Mouse (Mus musculus) stomach, embryonic 15.5 days (tissue): ENCODE data around the gene Tgfbr2. TPM values are rescaled to one million over a fixed set of nuclear protein-coding genes. Genes with fewer than 3 reads are reported as not detected.

ENCODE experiments used
- ATAC-seq: fragments of 200-750 bp; cut with Nextera tagmentation; 2 replicates; pipeline ENCODE4 v1.8.0; 2017; ENCODE audit warnings: low read depth, moderate number of reproducible peaks, moderate TSS enrichment; ENCODE audit not compliant: insufficient read depth, low FRiP score
- H3K27ac ChIP-seq: fragments of 300-500 bp; sonication (generic); 2 replicates; pipeline ENCODE4 v1.5.1; 2015; ENCODE audit warnings: mild to moderate bottlenecking, inconsistent platforms
- H3K27me3 ChIP-seq: fragments of 300-500 bp; sonication (generic); replicated peaks from 2 replicates; pipeline ENCODE4 v1.6.1; 2015; ENCODE audit warnings: inconsistent platforms
- H3K36me3 ChIP-seq: fragments of 300-500 bp; sonication (generic); 2 replicates; pipeline ENCODE4 v1.6.1; 2015; ENCODE audit warnings: inconsistent platforms
- H3K4me1 ChIP-seq: fragments of 300-500 bp; sonication (generic); 2 replicates; pipeline ENCODE4 v1.6.1; 2015; ENCODE audit warnings: inconsistent platforms
- H3K4me2 ChIP-seq: fragments of 300-500 bp; sonication (generic); 2 replicates; pipeline ENCODE4 v1.6.1; 2015; ENCODE audit warnings: mild to moderate bottlenecking, inconsistent platforms
- H3K4me3 ChIP-seq: fragments of 300-500 bp; sonication (generic); replicated peaks from 2 replicates; pipeline ENCODE4 v1.5.1; 2015; ENCODE audit warnings: inconsistent platforms
- H3K9ac ChIP-seq: fragments of 300-500 bp; sonication (generic); 2 replicates; pipeline ENCODE4 v1.6.1; 2015; ENCODE audit warnings: inconsistent platforms
- H3K9me3 ChIP-seq: fragments of 300-500 bp; sonication (generic); 2 replicates; pipeline ENCODE4 v1.6.1; 2016; ENCODE audit warnings: inconsistent platforms
- WGBS: fragments of 180-500 bp; shearing (Covaris S2); methylation state at CpG from one replicate; pipeline ENCODE4 v1.1.7; 2015; 5-methylcytosine and 5-hydroxymethylcytosine counted together
- polyA plus RNA-seq: library from polyadenylated mRNA; unstranded; fragments of >200 nt; fragmentation: Nextera tagmentation; extraction: Ambion mirVana; gene quantifications from 2 replicates; pipeline ENCODE4 v1.2.1, GENCODE M21; 2015

The Tgfbr2 gene
- polyA plus RNA-seq, 1 experiment from 2014 or later = 30.8 TPM

- Histone ChIP-seq H3K4me3 (no peak overlapping the region), H3K9ac (no peak overlapping the region), H3K27me3 (no peaks in the 10 kb centered on the region), H3K27ac (no peak overlapping the region), H3K9me3 (no peaks in the 10 kb centered on the region), H3K4me2 (no peak overlapping the region), H3K36me3 (peaks cover 33% of the 10 kb centered on the region), H3K4me1 (0 out of 2 replicates have a peak, but pooled peaks cover 3% of the 10 kb centered on the region)
- ATAC-seq = no peak
- WGBS = 64% methylated on average over 3 of the region's 3 CpGs
These were observed 46.3 kb downstream of the Tgfbr2 start for GRCm38 (mm10) chr9:116128886-116129285.

- no peak overlapping the region for H3K4me3 ChIP-seq
- H3K27me3 ChIP-seq = no peaks in the 10 kb centered on the region
- no peak overlapping the region for H3K9ac ChIP-seq
- peaks cover 33% of the 10 kb centered on the region for H3K36me3 ChIP-seq
- peaks cover 3% of the 10 kb centered on the region; the same call in 1 of the 2 replicates for H3K4me1 ChIP-seq
- H3K4me2 ChIP-seq = no peak overlapping the region
- H3K27ac ChIP-seq = no peak overlapping the region
- no peaks in the 10 kb centered on the region for H3K9me3 ChIP-seq
- WGBS = 71% methylated on average over 2 of the region's 2 CpGs
- no peak for ATAC-seq
These were observed 46.8 kb downstream of the Tgfbr2 start for GRCm38 (mm10) chr9:116128311-116128710.

- no peak for ATAC-seq
- H3K36me3 ChIP-seq = peaks cover 33% of the 10 kb centered on the region
- WGBS = 79% methylated on average over 4 of the region's 4 CpGs
These were observed 48.7 kb downstream of the Tgfbr2 start for GRCm38 (mm10) chr9:116126494-116126893.

GRCm38 (mm10) chr9:116122969-116123589, 52.1 kb downstream of the Tgfbr2 start:
- H3K9me3 ChIP-seq = no peaks in the 10 kb centered on the region
- peaks cover 23% of the 10 kb centered on the region for H3K36me3 ChIP-seq
- no peak overlapping the region for H3K4me2 ChIP-seq
- H3K4me3 ChIP-seq = no peak overlapping the region
- H3K27ac ChIP-seq = peak overlapping the region; percentile 87
- no peaks in the 10 kb centered on the region for H3K27me3 ChIP-seq
- no peak overlapping the region for H3K9ac ChIP-seq
- 24% methylated on average over 9 of the region's 9 CpGs for WGBS
- peak; percentile 73; the same call in 1 of the 2 replicates for ATAC-seq
- peaks cover 19% of the 10 kb centered on the region for H3K4me1 ChIP-seq

More at GRCm38 (mm10) chr9:116126494-116126893, 48.7 kb downstream of the Tgfbr2 start:
- Histone ChIP-seq H3K9me3 (no peaks in the 10 kb centered on the region), H3K27me3 (no peaks in the 10 kb centered on the region), H3K4me2 (no peak overlapping the region), H3K27ac (no peak overlapping the region), H3K4me1 (peaks cover 17% of the 10 kb centered on the region), H3K4me3 (no peak overlapping the region), H3K9ac (no peak overlapping the region)

GRCm38 (mm10) chr9:116122544-116122943, 52.6 kb downstream of the Tgfbr2 start:
- H3K4me3 ChIP-seq = no peak overlapping the region
- WGBS = 50% methylated on average over 6 of the region's 6 CpGs
- no peak for ATAC-seq
- peaks cover 19% of the 10 kb centered on the region for H3K4me1 ChIP-seq
- no peaks in the 10 kb centered on the region for H3K27me3 ChIP-seq
- no peak overlapping the region for H3K9ac ChIP-seq
- peaks cover 19% of the 10 kb centered on the region for H3K36me3 ChIP-seq
- H3K27ac ChIP-seq = peak overlapping the region; percentile 87
- no peak overlapping the region for H3K4me2 ChIP-seq
- no peaks in the 10 kb centered on the region for H3K9me3 ChIP-seq

- WGBS = 61% methylated on average over 7 of the region's 7 CpGs
- Histone ChIP-seq H3K4me2 (no peak overlapping the region), H3K27me3 (no peaks in the 10 kb centered on the region), H3K27ac (peak overlapping the region; percentile 87), H3K9ac (no peak overlapping the region), H3K36me3 (peaks cover 22% of the 10 kb centered on the region), H3K4me3 (no peak overlapping the region), H3K9me3 (no peaks in the 10 kb centered on the region), H3K4me1 (peaks cover 19% of the 10 kb centered on the region)
- ATAC-seq = no peak
These were observed 53.7 kb downstream of the Tgfbr2 start for GRCm38 (mm10) chr9:116121472-116121871.

GRCm38 (mm10) chr9:116119990-116120389, 55.2 kb downstream of the Tgfbr2 start:
- Histone ChIP-seq H3K4me1 (peaks cover 19% of the 10 kb centered on the region), H3K27me3 (no peaks in the 10 kb centered on the region), H3K36me3 (peaks cover 12% of the 10 kb centered on the region; the same call in 1 of the 2 replicates), H3K9me3 (no peaks in the 10 kb centered on the region), H3K9ac (no peak overlapping the region), H3K4me3 (no peak overlapping the region), H3K4me2 (no peak overlapping the region), H3K27ac (no peak overlapping the region)
- ATAC-seq = no peak
- 83% methylated on average over 7 of the region's 7 CpGs for WGBS

GRCm38 (mm10) chr9:116118332-116118872, 56.8 kb downstream of the Tgfbr2 start:
- H3K27ac ChIP-seq = no peak overlapping the region
- no peak overlapping the region for H3K4me2 ChIP-seq
- no peak for ATAC-seq
- no peak overlapping the region for H3K4me3 ChIP-seq
- 0 out of 2 replicates have a peak, but pooled peaks cover 7% of the 10 kb centered on the region for H3K36me3 ChIP-seq
- no peak overlapping the region for H3K9ac ChIP-seq
- WGBS = 79% methylated on average over 8 of the region's 8 CpGs
- peaks cover 16% of the 10 kb centered on the region for H3K4me1 ChIP-seq
- no peaks in the 10 kb centered on the region for H3K9me3 ChIP-seq
- H3K27me3 ChIP-seq = no peaks in the 10 kb centered on the region

- H3K4me3 ChIP-seq = no peak overlapping the region
- H3K4me2 ChIP-seq = no peak overlapping the region
- H3K9me3 ChIP-seq = no peaks in the 10 kb centered on the region
- peaks cover 9% of the 10 kb centered on the region; the same call in 1 of the 2 replicates for H3K36me3 ChIP-seq
- no peaks in the 10 kb centered on the region for H3K27me3 ChIP-seq
- H3K9ac ChIP-seq = no peak overlapping the region
- H3K27ac ChIP-seq = no peak overlapping the region
- no peaks in the 10 kb centered on the region for H3K4me1 ChIP-seq
- ATAC-seq = no peak
- 93% methylated on average over 7 of the region's 7 CpGs for WGBS
These were observed 59.3 kb downstream of the Tgfbr2 start for GRCm38 (mm10) chr9:116115875-116116274.

- ATAC-seq = no peak
- no peak overlapping the region for H3K4me2 ChIP-seq
- no peaks in the 10 kb centered on the region for H3K9me3 ChIP-seq
- no peak overlapping the region for H3K27ac ChIP-seq
- H3K36me3 ChIP-seq = peaks cover 20% of the 10 kb centered on the region
- no peak overlapping the region for H3K9ac ChIP-seq
- H3K4me3 ChIP-seq = no peak overlapping the region
- no peaks in the 10 kb centered on the region for H3K4me1 ChIP-seq
- H3K27me3 ChIP-seq = no peaks in the 10 kb centered on the region
- WGBS = 24% methylated on average over 4 of the region's 4 CpGs
These were observed 60.8 kb downstream of the Tgfbr2 start for GRCm38 (mm10) chr9:116114339-116114738.

GRCm38 (mm10) chr9:116111149-116111970, 63.8 kb downstream of the Tgfbr2 start:
- Histone ChIP-seq H3K27ac (no peak overlapping the region), H3K4me3 (no peak overlapping the region), H3K27me3 (no peaks in the 10 kb centered on the region), H3K9ac (no peak overlapping the region), H3K4me2 (no peak overlapping the region), H3K9me3 (no peaks in the 10 kb centered on the region), H3K4me1 (no peaks in the 10 kb centered on the region), H3K36me3 (peaks cover 38% of the 10 kb centered on the region)
- 76% methylated on average over 9 of the region's 9 CpGs for WGBS
- no peak for ATAC-seq

- Histone ChIP-seq H3K27me3 (no peaks in the 10 kb centered on the region), H3K27ac (no peak overlapping the region), H3K36me3 (peaks cover 51% of the 10 kb centered on the region), H3K4me2 (no peak overlapping the region), H3K4me3 (no peak overlapping the region), H3K4me1 (no peaks in the 10 kb centered on the region), H3K9me3 (no peaks in the 10 kb centered on the region), H3K9ac (no peak overlapping the region)
- no peak for ATAC-seq
- 71% methylated on average over 2 of the region's 2 CpGs for WGBS
These were observed 66.4 kb downstream of the Tgfbr2 start for GRCm38 (mm10) chr9:116108729-116109128.
